Mouse (Mus musculus) midbrain, embryonic 13.5 days (tissue): Measurements from ENCODE around the gene Cyb5rl. TPM values are rescaled to one million over a fixed set of nuclear protein-coding genes. Genes with fewer than 3 reads are reported as not detected.

Experiments used
- ATAC-seq: fragments of 200-750 bp; cut with Nextera tagmentation; 2 replicates; pipeline ENCODE4 v1.8.0; 2017; ENCODE audit warnings: mild to moderate bottlenecking, moderate TSS enrichment, moderate library complexity
- H3K27ac ChIP-seq: fragments of 300-500 bp; sonication (generic); 2 replicates; pipeline ENCODE4 v1.5.1; 2015; ENCODE audit warnings: inconsistent platforms, mild to moderate bottlenecking, moderate library complexity
- H3K27me3 ChIP-seq: fragments of 300-500 bp; sonication (generic); 2 replicates; pipeline ENCODE4 v1.6.1; 2015; ENCODE audit warnings: mild to moderate bottlenecking, inconsistent platforms
- H3K36me3 ChIP-seq: fragments of 300-500 bp; sonication (generic); 2 replicates; pipeline ENCODE4 v1.6.1; 2015; ENCODE audit warnings: mild to moderate bottlenecking, inconsistent platforms
- H3K4me1 ChIP-seq: fragments of 300-500 bp; sonication (generic); replicated peaks from 2 replicates; pipeline ENCODE4 v1.6.1; 2015; ENCODE audit warnings: inconsistent platforms
- H3K4me2 ChIP-seq: fragments of 300-500 bp; sonication (generic); replicated peaks from 2 replicates; pipeline ENCODE4 v1.6.1; 2015; ENCODE audit warnings: moderate library complexity, mild to moderate bottlenecking, inconsistent platforms
- H3K4me3 ChIP-seq: fragments of 300-500 bp; sonication (generic); replicated peaks from 2 replicates; pipeline ENCODE4 v1.5.1; 2015; ENCODE audit warnings: mild to moderate bottlenecking, inconsistent platforms
- H3K9ac ChIP-seq: fragments of 300-500 bp; sonication (generic); replicated peaks from 2 replicates; pipeline ENCODE4 v1.6.1; 2015; ENCODE audit warnings: mild to moderate bottlenecking, inconsistent platforms
- H3K9me3 ChIP-seq: fragments of 300-500 bp; sonication (generic); 2 replicates; pipeline ENCODE4 v1.6.1; 2016; ENCODE audit warnings: mild to moderate bottlenecking, inconsistent platforms
- WGBS: fragments of 180-500 bp; shearing (Covaris S2); methylation state at CpG from one replicate; pipeline ENCODE4 v1.1.7; 2015; 5-methylcytosine and 5-hydroxymethylcytosine counted together
- polyA plus RNA-seq: library from polyadenylated mRNA; unstranded; fragments of >200 nt; fragmentation: Nextera tagmentation; extraction: Ambion mirVana; gene quantifications from 2 replicates; pipeline ENCODE4 v1.2.1, GENCODE M21; 2015

The Cyb5rl gene
- polyA plus RNA-seq, result 3.5 and 4.2 TPM in 2 replicates

- Histone ChIP-seq H3K27ac (peak within 1 kb of the TSS; percentile 49), H3K4me2 (peak within 1 kb of the TSS; percentile 93), H3K27me3 (peaks cover 5% of the 10 kb centered on the region; the same call in 1 of the 2 replicates), H3K4me1 (peaks cover 20% of the 10 kb centered on the region), H3K9me3 (no peaks in the 10 kb centered on the region), H3K9ac (peak within 1 kb of the TSS; percentile 84), H3K36me3 (peaks cover 31% of the 10 kb centered on the region), H3K4me3 (peak within 1 kb of the TSS; percentile 87)
- ATAC-seq, result peak; percentile 98
- WGBS, result under 1% methylated on average over 59 of the region's 60 CpGs
Measured at GRCm38 (mm10) chr4:107066252-107067124, at the start of gene Cyb5rl, which contains the start of gene Mrpl37. Gene Cyb5rl, plus strand, starts transcription at chr4:107066988. Gene Mrpl37, minus strand, starts transcription at chr4:107066868.

- Histone ChIP-seq H3K4me1 (peaks cover 99% of the 10 kb centered on the region), H3K9ac (no peak overlapping the region), H3K4me3 (no peak overlapping the region), H3K36me3 (no peaks in the 10 kb centered on the region; the same call in 1 of the 2 replicates), H3K9me3 (no peaks in the 10 kb centered on the region), H3K27ac (peak overlapping the region; percentile 72), H3K27me3 (no peaks in the 10 kb centered on the region), H3K4me2 (no peak overlapping the region)
- ATAC-seq, result no peak
Measured at GRCm38 (mm10) chr4:107017257-107017656, 49.5 kb upstream of the Cyb5rl start.

- ATAC-seq, result no peak
- Histone ChIP-seq H3K27ac (peak overlapping the region; percentile 72), H3K9ac (peak overlapping the region; percentile 37; the same call in 1 of the 2 replicates), H3K4me1 (peaks cover 99% of the 10 kb centered on the region), H3K27me3 (no peaks in the 10 kb centered on the region), H3K4me3 (no peak overlapping the region), H3K36me3 (no peaks in the 10 kb centered on the region; the same call in 1 of the 2 replicates), H3K9me3 (no peaks in the 10 kb centered on the region), H3K4me2 (no peak overlapping the region)
- 71% methylated on average over 3 of the region's 3 CpGs for WGBS
Measured at GRCm38 (mm10) chr4:107018521-107018920, 48.3 kb upstream of the Cyb5rl start.

GRCm38 (mm10) chr4:107019027-107019426 is 47.8 kb upstream of the Cyb5rl start:
- H3K27me3 ChIP-seq, result no peaks in the 10 kb centered on the region
- peak overlapping the region; percentile 37; the same call in 1 of the 2 replicates for H3K9ac ChIP-seq
- peaks cover 99% of the 10 kb centered on the region for H3K4me1 ChIP-seq
- H3K9me3 ChIP-seq, result no peaks in the 10 kb centered on the region
- H3K4me2 ChIP-seq, result no peak overlapping the region; the same call in 1 of the 2 replicates
- no peak for ATAC-seq
- WGBS, result 34% methylated on average over 7 of the region's 7 CpGs
- no peaks in the 10 kb centered on the region; the same call in 1 of the 2 replicates for H3K36me3 ChIP-seq
- no peak overlapping the region for H3K4me3 ChIP-seq
- H3K27ac ChIP-seq, result peak overlapping the region; percentile 72

GRCm38 (mm10) chr4:107020287-107021000 is 46.3 kb upstream of the Cyb5rl start:
- WGBS, result 72% methylated on average over 5 of the region's 5 CpGs
- no peaks in the 10 kb centered on the region for H3K36me3 ChIP-seq
- ATAC-seq, result no peak
- no peak overlapping the region for H3K4me2 ChIP-seq
- peak overlapping the region; percentile 72 for H3K27ac ChIP-seq
- no peaks in the 10 kb centered on the region for H3K9me3 ChIP-seq
- H3K27me3 ChIP-seq, result no peaks in the 10 kb centered on the region
- H3K9ac ChIP-seq, result 0 out of 2 replicates have a peak overlapping the region, but pooled peaks have one; percentile 4
- H3K4me3 ChIP-seq, result no peak overlapping the region
- H3K4me1 ChIP-seq, result peaks cover 98% of the 10 kb centered on the region

- Histone ChIP-seq H3K9ac (0 out of 2 replicates have a peak overlapping the region, but pooled peaks have one; percentile 7), H3K27me3 (no peaks in the 10 kb centered on the region), H3K9me3 (no peaks in the 10 kb centered on the region), H3K4me2 (no peak overlapping the region), H3K27ac (peak overlapping the region; percentile 72), H3K4me1 (peaks cover 98% of the 10 kb centered on the region), H3K4me3 (no peak overlapping the region), H3K36me3 (no peaks in the 10 kb centered on the region)
- WGBS, result 75% methylated on average over 3 of the region's 3 CpGs
- ATAC-seq, result no peak
Measured at GRCm38 (mm10) chr4:107021464-107021863, 45.3 kb upstream of the Cyb5rl start.

- H3K4me2 ChIP-seq, result no peak overlapping the region
- peak overlapping the region; percentile 9; the same call in 1 of the 2 replicates for H3K27ac ChIP-seq
- no peaks in the 10 kb centered on the region for H3K27me3 ChIP-seq
- H3K4me3 ChIP-seq, result no peak overlapping the region
- peaks cover 70% of the 10 kb centered on the region for H3K4me1 ChIP-seq
- peaks cover 23% of the 10 kb centered on the region for H3K36me3 ChIP-seq
- no peak overlapping the region for H3K9ac ChIP-seq
- WGBS, result 81% methylated on average over 7 of the region's 7 CpGs
- no peak for ATAC-seq
- no peaks in the 10 kb centered on the region for H3K9me3 ChIP-seq
Measured at GRCm38 (mm10) chr4:107024899-107025298, 41.9 kb upstream of the Cyb5rl start.

GRCm38 (mm10) chr4:107025369-107025768 is 41.4 kb upstream of the Cyb5rl start:
- H3K27me3 ChIP-seq, result no peaks in the 10 kb centered on the region
- H3K9me3 ChIP-seq, result no peaks in the 10 kb centered on the region
- H3K36me3 ChIP-seq, result peaks cover 27% of the 10 kb centered on the region

GRCm38 (mm10) chr4:107026451-107026850 is 40.3 kb upstream of the Cyb5rl start:
- no peak overlapping the region for H3K4me3 ChIP-seq
- no peaks in the 10 kb centered on the region for H3K27me3 ChIP-seq
- 61% methylated on average over 8 of the region's 8 CpGs for WGBS
- no peaks in the 10 kb centered on the region for H3K9me3 ChIP-seq
- H3K36me3 ChIP-seq, result peaks cover 38% of the 10 kb centered on the region
- H3K4me1 ChIP-seq, result peaks cover 55% of the 10 kb centered on the region
- no peak overlapping the region; the same call in 1 of the 2 replicates for H3K9ac ChIP-seq
- ATAC-seq, result no peak
- H3K27ac ChIP-seq, result peak overlapping the region; percentile 1
- no peak overlapping the region for H3K4me2 ChIP-seq

More at GRCm38 (mm10) chr4:107025369-107025768, 41.4 kb upstream of the Cyb5rl start:
- Histone ChIP-seq H3K4me1 (peaks cover 66% of the 10 kb centered on the region), H3K4me2 (no peak overlapping the region), H3K4me3 (no peak overlapping the region), H3K9ac (no peak overlapping the region), H3K27ac (no peak overlapping the region)
- WGBS, result 84% methylated on average over 5 of the region's 5 CpGs
- no peak for ATAC-seq

- Histone ChIP-seq H3K27me3 (no peaks in the 10 kb centered on the region), H3K27ac (no peak overlapping the region), H3K4me3 (no peak overlapping the region), H3K4me1 (peaks cover 17% of the 10 kb centered on the region), H3K9me3 (no peaks in the 10 kb centered on the region), H3K9ac (no peak overlapping the region), H3K4me2 (no peak overlapping the region), H3K36me3 (peaks cover 95% of the 10 kb centered on the region)
- ATAC-seq, result no peak
- WGBS, result 85% methylated on average over 4 of the region's 4 CpGs
Measured at GRCm38 (mm10) chr4:107035689-107036088, 31.1 kb upstream of the Cyb5rl start.

- Histone ChIP-seq H3K27me3 (no peaks in the 10 kb centered on the region), H3K4me2 (no peak overlapping the region), H3K4me3 (no peak overlapping the region), H3K4me1 (peaks cover 17% of the 10 kb centered on the region), H3K36me3 (peaks cover 95% of the 10 kb centered on the region), H3K9me3 (no peaks in the 10 kb centered on the region), H3K27ac (no peak overlapping the region), H3K9ac (no peak overlapping the region)
- ATAC-seq, result no peak
- 96% methylated on average over 2 of the region's 2 CpGs for WGBS
Measured at GRCm38 (mm10) chr4:107036985-107037384, 29.8 kb upstream of the Cyb5rl start.

GRCm38 (mm10) chr4:107038303-107038702 is 28.5 kb upstream of the Cyb5rl start:
- no peak for ATAC-seq
- H3K9ac ChIP-seq, result no peak overlapping the region
- peak overlapping the region; percentile 74; the same call in 1 of the 2 replicates for H3K27ac ChIP-seq
- peaks cover 17% of the 10 kb centered on the region for H3K4me1 ChIP-seq
- no peak overlapping the region for H3K4me3 ChIP-seq
- H3K9me3 ChIP-seq, result no peaks in the 10 kb centered on the region
- peaks cover 91% of the 10 kb centered on the region for H3K36me3 ChIP-seq
- no peak overlapping the region for H3K4me2 ChIP-seq
- WGBS, result 85% methylated on average over 4 of the region's 4 CpGs
- no peaks in the 10 kb centered on the region for H3K27me3 ChIP-seq
